Mouse (Mus musculus): ENCODE results near the gene Bbip1.
"Not testable (repeated sequence)": the region's sequence is repeated elsewhere in the genome, so short reads cannot be mapped to it uniquely, and the experiment has no call there.

Gene Bbip1

GRCm38 (mm10) chr19:53943802-53944785, at the start of gene Bbip1, which contains the start of gene Shoc2:
Bbip1 (minus strand) TSS chr19:53944627.
Shoc2 (plus strand) TSS chr19:53944306.
- Histone ChIP-seq H3K36me3 (ENCODE audit: control insufficient read depth, insufficient read depth, low read length, poor library complexity, severe bottlenecking) (no peaks in the 10 kb centered on the region), H3K27me3 (ENCODE audit: control insufficient read depth, insufficient read depth, low read length, poor library complexity, severe bottlenecking) (no peaks in the 10 kb centered on the region)
- DNase-seq (ENCODE audit: low read depth, low spot score) = peak; percentile 100

DNA sequence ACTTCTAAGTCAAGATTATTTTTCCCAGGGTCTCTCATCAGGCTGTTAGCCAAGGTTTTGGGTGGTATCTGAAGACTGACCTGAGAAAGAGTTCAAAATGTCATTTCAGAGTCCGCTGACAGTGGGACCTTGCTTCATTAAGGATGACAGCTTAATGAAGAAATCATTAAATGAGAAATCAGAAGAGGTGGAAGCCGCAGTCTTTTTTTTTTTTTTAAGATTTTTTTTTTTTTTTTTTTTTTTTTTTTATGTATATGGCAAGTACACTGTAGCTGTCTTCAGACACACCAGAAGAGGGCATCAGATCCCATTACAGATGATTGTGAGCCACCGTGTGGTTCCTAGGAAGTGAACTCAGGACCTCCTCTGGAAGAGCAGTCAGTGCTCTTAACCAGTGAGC, 49.4 kb upstream of the Bbip1 start:
- Histone ChIP-seq H3K36me3 (ENCODE audit: control insufficient read depth, insufficient read depth, low read length, poor library complexity, severe bottlenecking) (no peaks in the 10 kb centered on the region), H3K27me3 (ENCODE audit: control insufficient read depth, insufficient read depth, low read length, poor library complexity, severe bottlenecking) (no peaks in the 10 kb centered on the region)
- DNase-seq (ENCODE audit: low read depth, low spot score) = no peak

DNA sequence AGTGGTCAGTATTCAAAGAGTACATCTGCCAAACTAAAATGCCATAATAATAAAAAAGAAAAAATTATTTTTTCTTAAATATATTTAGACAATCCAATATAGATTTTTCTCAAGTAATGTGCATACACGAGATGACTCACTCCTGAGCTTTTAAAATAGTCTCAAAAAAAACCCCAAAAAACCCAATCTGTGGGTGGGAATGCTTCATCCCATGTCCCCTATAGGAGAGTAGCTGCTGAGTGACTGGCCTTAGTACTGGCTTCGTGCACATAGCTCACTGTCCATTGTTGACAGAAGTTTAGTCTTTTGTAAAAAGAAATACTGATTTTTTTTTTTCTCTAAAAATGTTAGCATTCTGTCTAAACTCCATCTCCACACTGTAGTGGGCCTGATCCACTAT, 46.1 kb upstream of the Bbip1 start:
- DNase-seq (ENCODE audit: low read depth, low spot score) = no peak
- no peaks in the 10 kb centered on the region for H3K36me3 ChIP-seq (ENCODE audit: control insufficient read depth, insufficient read depth, low read length, poor library complexity, severe bottlenecking)
- no peaks in the 10 kb centered on the region for H3K27me3 ChIP-seq (ENCODE audit: control insufficient read depth, insufficient read depth, low read length, poor library complexity, severe bottlenecking)

- Histone ChIP-seq H3K27me3 (ENCODE audit: control insufficient read depth, insufficient read depth, low read length, poor library complexity, severe bottlenecking) (no peaks in the 10 kb centered on the region), H3K36me3 (ENCODE audit: control insufficient read depth, insufficient read depth, low read length, poor library complexity, severe bottlenecking) (no peaks in the 10 kb centered on the region)
- DNase-seq (ENCODE audit: low read depth, low spot score) = no peak
Measured at GRCm38 (mm10) chr19:53984628-53985027, 40.2 kb upstream of the Bbip1 start.

DNA sequence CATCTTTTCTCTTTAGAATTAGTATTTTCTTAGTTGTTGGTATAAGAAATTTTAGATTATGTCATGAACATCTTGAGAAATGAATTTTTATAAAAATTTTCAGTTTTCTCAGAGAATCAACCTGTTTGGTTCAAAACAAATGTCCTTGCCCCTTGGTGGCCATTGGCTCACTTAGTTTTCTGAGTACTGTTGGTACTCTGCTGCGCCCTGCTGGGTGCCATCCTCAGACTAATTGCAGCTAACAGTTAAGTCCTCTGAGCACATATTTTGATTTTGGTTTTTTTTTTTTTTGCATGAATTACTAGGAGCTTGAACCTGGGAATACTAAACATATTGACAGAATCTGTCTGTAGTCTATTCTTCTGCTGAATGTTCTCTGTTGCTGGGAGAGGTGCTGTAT, 38.9 kb upstream of the Bbip1 start:
- Histone ChIP-seq H3K27me3 (ENCODE audit: control insufficient read depth, insufficient read depth, low read length, poor library complexity, severe bottlenecking) (no peaks in the 10 kb centered on the region), H3K36me3 (ENCODE audit: control insufficient read depth, insufficient read depth, low read length, poor library complexity, severe bottlenecking) (no peaks in the 10 kb centered on the region)
- DNase-seq (ENCODE audit: low read depth, low spot score) = peak; percentile 54

DNA sequence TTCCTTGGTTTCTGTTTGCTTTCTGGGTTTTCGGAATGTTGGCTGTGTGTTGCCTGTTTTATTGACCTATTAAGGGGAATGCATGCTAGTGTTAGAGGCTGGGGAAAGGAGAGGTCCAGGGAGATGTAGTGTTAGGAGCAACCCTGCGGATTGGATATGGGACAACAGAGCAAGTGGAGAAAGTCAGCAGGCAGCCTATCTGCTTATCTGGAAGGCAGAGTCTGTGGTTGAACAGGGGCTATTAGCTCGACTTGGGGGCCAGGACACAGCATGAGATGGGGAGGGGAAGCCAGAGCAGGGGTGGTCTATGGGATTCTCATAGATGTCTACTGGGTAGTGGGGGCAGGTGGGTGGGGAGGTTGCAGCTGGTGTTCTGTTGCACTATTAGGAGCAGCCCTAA, 37.6 kb upstream of the Bbip1 start:
- no peak for DNase-seq (ENCODE audit: low read depth, low spot score)
- Histone ChIP-seq H3K36me3 (ENCODE audit: control insufficient read depth, insufficient read depth, low read length, poor library complexity, severe bottlenecking) (no peaks in the 10 kb centered on the region), H3K27me3 (ENCODE audit: control insufficient read depth, insufficient read depth, low read length, poor library complexity, severe bottlenecking) (no peaks in the 10 kb centered on the region)

- DNase-seq (ENCODE audit: low read depth, low spot score) = no peak
- Histone ChIP-seq H3K27me3 (ENCODE audit: control insufficient read depth, insufficient read depth, low read length, poor library complexity, severe bottlenecking) (no peaks in the 10 kb centered on the region), H3K36me3 (ENCODE audit: control insufficient read depth, insufficient read depth, low read length, poor library complexity, severe bottlenecking) (no peaks in the 10 kb centered on the region)
Measured at GRCm38 (mm10) chr19:53973656-53974055, 29.2 kb upstream of the Bbip1 start.

DNA sequence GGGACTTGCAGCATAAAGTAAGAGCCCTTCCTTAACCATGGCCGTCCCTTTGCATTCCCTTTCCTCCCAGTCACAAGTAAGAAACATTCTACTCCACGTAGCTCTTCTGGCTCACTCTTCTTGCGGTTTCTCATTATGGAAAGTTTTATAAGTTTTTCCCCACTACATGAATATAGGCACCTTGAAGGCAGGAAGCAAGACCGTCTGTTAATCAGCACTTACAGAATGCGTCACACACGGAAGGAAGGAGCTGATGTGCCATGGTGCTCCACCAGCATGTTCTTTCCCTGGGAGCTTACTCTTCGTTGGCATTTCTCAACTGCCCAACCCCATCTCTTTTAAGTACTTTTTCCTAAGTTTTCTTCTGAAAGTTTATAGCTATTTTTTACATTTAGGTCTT, 27.5 kb upstream of the Bbip1 start:
- Histone ChIP-seq H3K36me3 (ENCODE audit: control insufficient read depth, insufficient read depth, low read length, poor library complexity, severe bottlenecking) (no peaks in the 10 kb centered on the region), H3K27me3 (ENCODE audit: control insufficient read depth, insufficient read depth, low read length, poor library complexity, severe bottlenecking) (no peaks in the 10 kb centered on the region)
- no peak for DNase-seq (ENCODE audit: low read depth, low spot score)

DNA sequence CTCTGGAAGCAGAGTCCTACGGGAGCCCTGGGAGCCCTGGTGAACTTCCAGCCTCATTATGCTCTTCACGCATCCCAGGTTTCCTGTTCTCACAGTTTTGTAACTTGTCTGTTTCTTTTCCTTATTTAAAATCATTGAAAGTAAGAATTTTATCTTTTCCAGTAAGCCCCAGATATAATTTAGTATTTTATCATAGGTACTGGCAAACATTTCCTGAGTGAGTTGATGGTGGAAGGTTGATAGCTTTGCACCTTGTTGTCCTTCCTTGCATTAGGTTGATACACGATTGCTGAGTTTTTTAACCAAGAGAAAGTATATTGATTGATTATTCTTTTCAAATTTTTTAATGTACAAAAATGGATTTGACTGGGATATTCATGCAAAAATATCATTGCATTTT, 24.8 kb upstream of the Bbip1 start:
- DNase-seq (ENCODE audit: low read depth, low spot score) = no peak
- Histone ChIP-seq H3K36me3 (ENCODE audit: control insufficient read depth, insufficient read depth, low read length, poor library complexity, severe bottlenecking) (no peaks in the 10 kb centered on the region), H3K27me3 (ENCODE audit: control insufficient read depth, insufficient read depth, low read length, poor library complexity, severe bottlenecking) (no peaks in the 10 kb centered on the region)

DNA sequence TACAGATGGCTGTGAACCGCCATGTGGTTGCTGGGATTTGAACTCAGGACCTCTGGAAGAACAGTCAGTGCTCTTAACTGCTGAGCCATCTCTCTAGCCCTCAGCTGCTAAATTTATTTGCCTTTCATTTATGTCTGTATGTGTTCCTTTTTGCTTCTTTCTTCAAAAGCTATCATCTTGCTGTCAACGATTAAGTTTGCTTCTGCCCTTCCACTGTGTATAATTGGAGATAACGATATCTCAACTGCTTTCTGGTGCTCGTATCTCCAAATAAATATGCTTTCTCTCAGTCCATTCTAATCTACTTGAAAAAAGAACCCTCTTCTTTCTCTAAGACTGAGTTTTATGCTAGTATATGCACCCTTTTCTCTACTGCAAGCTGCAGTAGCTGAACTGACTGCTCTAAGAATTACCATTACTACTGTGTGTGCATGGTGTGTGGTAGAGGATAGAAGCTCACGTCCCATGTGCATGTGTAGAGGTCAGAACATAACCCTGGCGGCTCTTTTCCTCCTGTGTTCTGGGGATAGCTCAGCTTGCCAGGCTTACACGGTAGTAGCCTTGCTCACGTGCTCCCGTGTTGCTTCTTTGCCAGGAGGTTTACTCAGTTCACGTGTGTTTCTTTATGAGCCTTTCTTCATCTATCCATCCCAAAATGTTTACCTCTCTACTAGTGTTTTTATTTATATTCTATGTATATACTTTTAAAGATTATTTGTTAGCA, 20.6 kb upstream of the Bbip1 start:
- no peak for DNase-seq (ENCODE audit: low read depth, low spot score)
- Histone ChIP-seq H3K27me3 (ENCODE audit: control insufficient read depth, insufficient read depth, low read length, poor library complexity, severe bottlenecking) (no peaks in the 10 kb centered on the region), H3K36me3 (ENCODE audit: control insufficient read depth, insufficient read depth, low read length, poor library complexity, severe bottlenecking) (no peaks in the 10 kb centered on the region)

GRCm38 (mm10) chr19:53964347-53964746, 19.9 kb upstream of the Bbip1 start:
- not testable (repeated sequence) for H3K27me3 ChIP-seq (ENCODE audit: control insufficient read depth, insufficient read depth, low read length, poor library complexity, severe bottlenecking); H3K36me3 ChIP-seq (ENCODE audit: control insufficient read depth, insufficient read depth, low read length, poor library complexity, severe bottlenecking); DNase-seq (ENCODE audit: low read depth, low spot score)

GRCm38 (mm10) chr19:53962511-53962910, 18.1 kb upstream of the Bbip1 start:
- no peaks in the 10 kb centered on the region for H3K36me3 ChIP-seq (ENCODE audit: control insufficient read depth, insufficient read depth, low read length, poor library complexity, severe bottlenecking)
- H3K27me3 ChIP-seq (ENCODE audit: control insufficient read depth, insufficient read depth, low read length, poor library complexity, severe bottlenecking) = no peaks in the 10 kb centered on the region
- no peak for DNase-seq (ENCODE audit: low read depth, low spot score)

GRCm38 (mm10) chr19:53957513-53957912, 13.1 kb upstream of the Bbip1 start:
- no peak for DNase-seq (ENCODE audit: low read depth, low spot score)
- no peaks in the 10 kb centered on the region for H3K27me3 ChIP-seq (ENCODE audit: control insufficient read depth, insufficient read depth, low read length, poor library complexity, severe bottlenecking)
- H3K36me3 ChIP-seq (ENCODE audit: control insufficient read depth, insufficient read depth, low read length, poor library complexity, severe bottlenecking) = no peaks in the 10 kb centered on the region

DNA sequence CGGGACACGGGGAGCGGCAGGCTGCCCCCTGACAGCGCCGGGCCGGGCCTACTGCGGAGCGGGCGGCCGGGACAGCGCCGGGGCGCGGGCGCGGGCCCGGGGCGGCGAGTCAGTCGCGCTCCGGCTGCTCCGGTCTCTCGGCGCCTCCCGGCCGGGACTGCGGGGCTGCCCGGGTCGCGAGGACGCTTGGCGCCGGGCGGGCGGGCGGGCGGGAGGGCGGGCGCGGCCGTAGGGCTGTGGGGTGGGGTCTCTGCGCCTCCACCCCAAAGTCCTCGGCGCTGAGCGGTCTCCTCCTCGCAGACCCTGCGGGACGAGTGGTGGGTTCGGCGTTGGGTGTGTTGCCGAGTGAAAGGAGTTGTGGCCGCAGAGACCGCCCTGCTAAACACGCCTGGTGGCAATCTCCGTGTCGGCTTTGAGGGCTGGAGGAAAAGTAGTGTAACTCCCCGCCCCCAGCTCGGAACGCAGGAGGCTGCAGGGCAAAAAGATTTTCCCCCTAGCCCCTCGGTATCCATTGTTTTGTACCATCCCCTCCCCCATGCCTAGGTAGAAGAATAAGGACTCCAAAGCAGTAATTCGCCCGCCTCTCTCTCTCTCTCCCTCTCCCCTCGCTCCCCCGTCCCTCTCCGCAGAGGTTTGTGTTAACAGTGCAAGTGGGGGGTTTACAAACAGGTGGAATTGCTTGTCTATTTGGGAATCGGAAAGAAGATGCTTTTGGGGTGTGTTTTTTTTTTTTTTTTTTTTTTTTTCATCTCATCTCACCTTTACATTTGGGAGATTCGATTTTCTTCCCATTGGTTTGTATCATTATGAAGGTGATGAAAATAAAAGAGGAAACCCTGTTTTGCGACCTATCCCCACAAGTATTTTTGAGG, 980 bp upstream of the Bbip1 start:
- H3K36me3 ChIP-seq (ENCODE audit: control insufficient read depth, insufficient read depth, low read length, poor library complexity, severe bottlenecking) = no peaks in the 10 kb centered on the region

More for the DNA sequence above, 980 bp upstream of the Bbip1 start:
- DNase-seq (ENCODE audit: low read depth, low spot score) = peak; percentile 49
- H3K27me3 ChIP-seq (ENCODE audit: control insufficient read depth, insufficient read depth, low read length, poor library complexity, severe bottlenecking) = no peaks in the 10 kb centered on the region
